In genomic region chr9:106250245-106250644, GRCm38 (mm10) we compare ENCODE assay signal across 10 mouse cellular contexts. TPM values are rescaled to one million over a fixed set of nuclear protein-coding genes. Genes with fewer than 3 reads are reported as not detected.
DNase-seq lines count a peak whose midpoint lies in the region; ATAC-seq and TF ChIP-seq lines count a peak whose summit lies in the region.
"Had no signal": no experiment of that assay in that cellular context is flagged by ENCODE, and none has a peak within 500 bp of the region (broad histone marks: within the 10 kb centered on the region; RNA-seq: fewer than 3 reads in every experiment).

No protein-coding gene starts in this region.

- no peak for TF ChIP-seq CTCF in left cerebral cortex, adult 2 months (IDR thresholded peaks at IDR 0.05)

- intact Hi-C loops in left cerebral cortex, adult 2 months (cut with DNase I): no loop called here

- H3K36me3 ChIP-seq in heart, embryonic 12.5 days: peaks cover 2% of the 10 kb centered on the region; the same call in 1 of the 2 replicates
- no peaks in the 10 kb centered on the region for H3K36me3 ChIP-seq in lung, embryonic 15.5 days
- H3K36me3 ChIP-seq in forebrain, embryonic 12.5 days (replicated peaks): no peaks in the 10 kb centered on the region

- H3K4me3 ChIP-seq in heart, embryonic 12.5 days: no peak overlapping the region
- no peak overlapping the region for H3K4me3 ChIP-seq in lung, embryonic 15.5 days
- H3K4me3 ChIP-seq in left cerebral cortex, adult 2 months: no peak overlapping the region
- no peak overlapping the region for H3K4me3 ChIP-seq in forebrain, embryonic 12.5 days (replicated peaks)
- H3K4me3 ChIP-seq: neural tube, embryonic 12.5 days had no signal

- peaks cover 36% of the 10 kb centered on the region for H3K4me1 ChIP-seq in heart, embryonic 12.5 days (replicated peaks)
- peaks cover 40% of the 10 kb centered on the region for H3K4me1 ChIP-seq in lung, embryonic 15.5 days
- H3K4me1 ChIP-seq in forebrain, embryonic 12.5 days: peaks cover 23% of the 10 kb centered on the region

- H3K27ac ChIP-seq in heart, embryonic 12.5 days (ENCODE audit: poor library complexity, severe bottlenecking): peak overlapping the region; percentile 55; the same call in 1 of the 2 replicates
- H3K27ac ChIP-seq in lung, embryonic 15.5 days: peak overlapping the region; percentile 77
- H3K27ac ChIP-seq in left cerebral cortex, adult 2 months: no peak overlapping the region
- no peak overlapping the region for H3K27ac ChIP-seq in forebrain, embryonic 12.5 days
- H3K27ac ChIP-seq: hindbrain, postnatal 0 days; neural tube, embryonic 12.5 days had no signal

- H3K9me3 ChIP-seq in heart, embryonic 12.5 days (replicated peaks): no peaks in the 10 kb centered on the region
- H3K9me3 ChIP-seq in lung, embryonic 15.5 days: no peaks in the 10 kb centered on the region
- H3K9me3 ChIP-seq in forebrain, embryonic 12.5 days: no peaks in the 10 kb centered on the region
- H3K9me3 ChIP-seq: neural tube, embryonic 12.5 days had no signal

- no peak overlapping the region for H3K9ac ChIP-seq in heart, embryonic 12.5 days
- H3K9ac ChIP-seq in lung, embryonic 15.5 days: no peak overlapping the region
- no peak overlapping the region for H3K9ac ChIP-seq in forebrain, embryonic 12.5 days
- H3K9ac ChIP-seq: neural tube, embryonic 12.5 days had no signal

- H3K4me2 ChIP-seq in heart, embryonic 12.5 days: no peak overlapping the region
- H3K4me2 ChIP-seq in lung, embryonic 15.5 days: no peak overlapping the region
- no peak overlapping the region for H3K4me2 ChIP-seq in forebrain, embryonic 12.5 days
- H3K4me2 ChIP-seq: neural tube, embryonic 12.5 days had no signal

- ATAC-seq in heart, embryonic 12.5 days (ENCODE audit: insufficient number of reproducible peaks, low FRiP score): peak; percentile 59
- peak; percentile 50; the same call in 1 of the 2 replicates for ATAC-seq in lung, embryonic 15.5 days (ENCODE audit: borderline replicate concordance, extremely low read depth, low FRiP score, low TSS enrichment)
- ATAC-seq in erythroid progenitor cell, adult 5-6 weeks (replicated peaks; ENCODE audit: low FRiP score, poor library complexity, severe bottlenecking): no peak
- no peak for ATAC-seq in forebrain, embryonic 12.5 days (ENCODE audit: low FRiP score)
- ATAC-seq: hindbrain, postnatal 0 days had no signal

- peak; percentile 37 for DNase-seq in adrenal gland, postnatal 10 days
- no peak for DNase-seq in adrenal gland, postnatal 25 days
- peak; percentile 44 for DNase-seq in 3T3-L1 (ENCODE audit: low read depth, low spot score)
- DNase-seq in left cerebral cortex, adult 2 months (ENCODE audit: extremely low spot score in 1 of 2, low spot score in 2 of 2): no peak

- H3K27me3 ChIP-seq in heart, embryonic 12.5 days (replicated peaks): no peaks in the 10 kb centered on the region
- H3K27me3 ChIP-seq in lung, embryonic 15.5 days: no peaks in the 10 kb centered on the region
- H3K27me3 ChIP-seq in forebrain, embryonic 12.5 days: no peaks in the 10 kb centered on the region
- H3K27me3 ChIP-seq: neural tube, embryonic 12.5 days had no signal

- WGBS in heart, embryonic 12.5 days: 36% methylated on average over 4 of the region's 4 CpGs
- 13% methylated on average over 4 of the region's 4 CpGs for whole genome bisulfite sequencing in lung, embryonic 15.5 days
- 69% methylated on average over 4 of the region's 4 CpGs for WGBS in forebrain, embryonic 12.5 days

RNA-seq across cellular contexts. Expression of gene Alas1, which starts 1.8 kb away (rescaled TPM):
- total RNA-seq in adrenal gland, postnatal 10 days (2021): 1,000 to 10,000 TPM in 1 of 2 experiments, 100 to 1,000 TPM in 1; 940 to 1,609 TPM
- total RNA-seq in adrenal gland, postnatal 25 days (2021): 769 and 1,285 TPM in 2 replicates
- 129 and 133 TPM in 2 replicates for polyA plus RNA-seq in heart, embryonic 12.5 days (2016; fragmentation: Nextera tagmentation; extraction: Ambion mirVana)
- polyA plus RNA-seq in lung, embryonic 15.5 days (2015; fragmentation: Nextera tagmentation; extraction: Ambion mirVana): 124 and 132 TPM in 2 replicates
- 100 to 1,000 TPM; 138 to 140 TPM for total RNA-seq in left cerebral cortex, adult 2 months (2021)
- total RNA-seq in erythroid progenitor cell, adult 5-6 weeks (2015; ENCODE audit: low replicate concordance): 44.0 and 57.7 TPM in 2 replicates
- 37.1 and 38.0 TPM in 2 replicates for total RNA-seq in erythroid progenitor cell, adult 5-6 weeks (2017; ENCODE audit: low replicate concordance)
- polyA plus RNA-seq in forebrain, embryonic 12.5 days (2016; fragmentation: Nextera tagmentation; extraction: Ambion mirVana): 78.0 and 79.0 TPM in 2 replicates

RNA-seq across cellular contexts. Expression of gene Tlr9, which starts 27.8 kb away (rescaled TPM):
- 1 to 10 TPM; 1.2 to 1.5 TPM for total RNA-seq in adrenal gland, postnatal 10 days (2021)
- 0.67 and 0.85 TPM in 2 replicates for total RNA-seq in adrenal gland, postnatal 25 days (2021)
- polyA plus RNA-seq in heart, embryonic 12.5 days (2016; fragmentation: Nextera tagmentation; extraction: Ambion mirVana): not detected in 2 replicates
- 0.06 TPM in 1 of 2 replicates, not detected in the other for polyA plus RNA-seq in lung, embryonic 15.5 days (2015; fragmentation: Nextera tagmentation; extraction: Ambion mirVana)
- total RNA-seq in left cerebral cortex, adult 2 months (2021): 1 to 10 TPM in 1 of 2 experiments, under 1 TPM in 1; 0.82 to 1.1 TPM
- total RNA-seq in erythroid progenitor cell, adult 5-6 weeks (2015; ENCODE audit: low replicate concordance): 0.72 and 5.0 TPM in 2 replicates
- total RNA-seq in erythroid progenitor cell, adult 5-6 weeks (2017; ENCODE audit: low replicate concordance): 0.64 TPM in 1 of 2 replicates, not detected in the other
- not detected in 2 replicates for polyA plus RNA-seq in forebrain, embryonic 12.5 days (2016; fragmentation: Nextera tagmentation; extraction: Ambion mirVana)
- polyA plus RNA-seq: neural tube, embryonic 12.5 days had no signal

RNA-seq across cellular contexts. Expression of gene Poc1a, which starts 30.6 kb away (rescaled TPM):
- total RNA-seq in adrenal gland, postnatal 10 days (2021): 1 to 10 TPM; 7.3 to 8.8 TPM
- 4.4 and 6.3 TPM in 2 replicates for total RNA-seq in adrenal gland, postnatal 25 days (2021)
- 27.8 and 30.0 TPM in 2 replicates for polyA plus RNA-seq in heart, embryonic 12.5 days (2016; fragmentation: Nextera tagmentation; extraction: Ambion mirVana)
- polyA plus RNA-seq in lung, embryonic 15.5 days (2015; fragmentation: Nextera tagmentation; extraction: Ambion mirVana): 29.5 and 32.0 TPM in 2 replicates
- 10 to 100 TPM; 18.6 to 19.6 TPM for total RNA-seq in left cerebral cortex, adult 2 months (2021)
- 28.1 and 28.9 TPM in 2 replicates for total RNA-seq in erythroid progenitor cell, adult 5-6 weeks (2015; ENCODE audit: low replicate concordance)
- total RNA-seq in erythroid progenitor cell, adult 5-6 weeks (2017; ENCODE audit: low replicate concordance): 12.7 and 19.5 TPM in 2 replicates
- polyA plus RNA-seq in forebrain, embryonic 12.5 days (2016; fragmentation: Nextera tagmentation; extraction: Ambion mirVana): 23.4 and 23.8 TPM in 2 replicates

RNA-seq across cellular contexts. Expression of gene Twf2, which starts 47.3 kb away (rescaled TPM):
- total RNA-seq in adrenal gland, postnatal 10 days (2021): 10 to 100 TPM; 38.5 to 58.6 TPM
- 111 and 128 TPM in 2 replicates for total RNA-seq in adrenal gland, postnatal 25 days (2021)
- 52.9 and 53.9 TPM in 2 replicates for polyA plus RNA-seq in heart, embryonic 12.5 days (2016; fragmentation: Nextera tagmentation; extraction: Ambion mirVana)
- 73.7 and 76.4 TPM in 2 replicates for polyA plus RNA-seq in lung, embryonic 15.5 days (2015; fragmentation: Nextera tagmentation; extraction: Ambion mirVana)
- total RNA-seq in left cerebral cortex, adult 2 months (2021): 10 to 100 TPM; 60.3 to 61.1 TPM
- 11.2 and 14.7 TPM in 2 replicates for total RNA-seq in erythroid progenitor cell, adult 5-6 weeks (2015; ENCODE audit: low replicate concordance)
- 1.8 and 17.5 TPM in 2 replicates for total RNA-seq in erythroid progenitor cell, adult 5-6 weeks (2017; ENCODE audit: low replicate concordance)
- polyA plus RNA-seq in forebrain, embryonic 12.5 days (2016; fragmentation: Nextera tagmentation; extraction: Ambion mirVana): 53.9 and 59.3 TPM in 2 replicates

RNA-seq across cellular contexts. Expression of gene Ppm1m, which starts 50.7 kb away (rescaled TPM):
- total RNA-seq in adrenal gland, postnatal 10 days (2021): 100 to 1,000 TPM; 119 to 129 TPM
- 119 and 156 TPM in 2 replicates for total RNA-seq in adrenal gland, postnatal 25 days (2021)
- 30.7 and 34.1 TPM in 2 replicates for polyA plus RNA-seq in heart, embryonic 12.5 days (2016; fragmentation: Nextera tagmentation; extraction: Ambion mirVana)
- 60.4 and 62.8 TPM in 2 replicates for polyA plus RNA-seq in lung, embryonic 15.5 days (2015; fragmentation: Nextera tagmentation; extraction: Ambion mirVana)
- 10 to 100 TPM; 22.2 to 26.4 TPM for total RNA-seq in left cerebral cortex, adult 2 months (2021)
- 9.4 and 25.6 TPM in 2 replicates for total RNA-seq in erythroid progenitor cell, adult 5-6 weeks (2015; ENCODE audit: low replicate concordance)
- total RNA-seq in erythroid progenitor cell, adult 5-6 weeks (2017; ENCODE audit: low replicate concordance): 6.1 and 10.3 TPM in 2 replicates
- polyA plus RNA-seq in forebrain, embryonic 12.5 days (2016; fragmentation: Nextera tagmentation; extraction: Ambion mirVana): 29.6 and 33.3 TPM in 2 replicates

Comparison
In these comparisons a context has a peak if more than half of its experiments do, and no peak if none do; other contexts are left out.
1. DNase-seq: peak in adrenal gland, postnatal 10 days (single experiment) and 3T3-L1 (single experiment); none in adrenal gland, postnatal 25 days (single experiment) and left cerebral cortex, adult 2 months (0 of 2).
2. ATAC-seq: peak in heart, embryonic 12.5 days (single experiment) and lung, embryonic 15.5 days (single experiment); none in erythroid progenitor cell, adult 5-6 weeks (single experiment) and forebrain, embryonic 12.5 days (single experiment).
3. H3K27ac ChIP-seq: peak in heart, embryonic 12.5 days (single experiment) and lung, embryonic 15.5 days (single experiment); none in left cerebral cortex, adult 2 months (single experiment) and forebrain, embryonic 12.5 days (single experiment).